9 mouse cellular contexts compared by ENCODE assay signal in genomic region chr16:49907356-49907755, GRCm38 (mm10).
A peak's percentile ranks its signal among the peaks of the same experiment; 100 is the strongest.
DNase-seq lines count a peak whose midpoint lies in the region; ATAC-seq and TF ChIP-seq lines count a peak whose summit lies in the region.
"Had no signal": no experiment of that assay in that cellular context is flagged by ENCODE, and none has a peak within 500 bp of the region (broad histone marks: within the 10 kb centered on the region; RNA-seq: fewer than 3 reads in every experiment).

No protein-coding gene starts in this region.

- no peak for DNase-seq in layer of hippocampus, adult 2 months (ENCODE audit: low spot score in 2 of 2)
- no peak for DNase-seq in layer of hippocampus, postnatal 14 days (ENCODE audit: low spot score in 2 of 2)
- DNase-seq in heart, postnatal 25 days (ENCODE audit: low spot score), result peak; percentile 16
- DNase-seq in lung, postnatal 4 days, result peak; percentile 45 to 53
- DNase-seq in layer of hippocampus, adult 11-12 months (ENCODE audit: low spot score), result no peak
- no peak for DNase-seq in thymus, postnatal 10 days (ENCODE audit: low spot score in 2 of 2)
- no peak for DNase-seq in testis, postnatal 10 days (ENCODE audit: low spot score)

- intact Hi-C loops in heart, postnatal 25 days (cut with DNase I), result loop anchor here (5.0 kb wide), 1 partner anchor 35 kb away; no protein-coding TSS in a partner anchor

- TF ChIP-seq CTCF in layer of hippocampus, adult 2 months (conservative IDR thresholded peaks at IDR 0.05), result no peak

- peak; percentile 92 for ATAC-seq in common myeloid progenitor, adult 5-6 weeks (replicated peaks; ENCODE audit: low read depth, poor library complexity, severe bottlenecking)

- no peak overlapping the region for H3K4me3 ChIP-seq in layer of hippocampus, adult 2 months
- H3K4me3 ChIP-seq: myocyte had no signal

- peak overlapping the region; percentile 74; the same call in 1 of the 2 replicates for H3K27ac ChIP-seq in layer of hippocampus, adult 2 months

Comparison
In these comparisons a context has a peak if more than half of its experiments do, and no peak if none do; other contexts are left out.
1. DNase-seq: peak in heart, postnatal 25 days (single experiment) and lung, postnatal 4 days (2 of 2); none in layer of hippocampus, adult 2 months (0 of 2), layer of hippocampus, postnatal 14 days (0 of 2), layer of hippocampus, adult 11-12 months (single experiment), thymus, postnatal 10 days (0 of 2) and testis, postnatal 10 days (single experiment).